Mouse (Mus musculus): Measurements from ENCODE around the gene Gipr.

The Gipr gene

DNA sequence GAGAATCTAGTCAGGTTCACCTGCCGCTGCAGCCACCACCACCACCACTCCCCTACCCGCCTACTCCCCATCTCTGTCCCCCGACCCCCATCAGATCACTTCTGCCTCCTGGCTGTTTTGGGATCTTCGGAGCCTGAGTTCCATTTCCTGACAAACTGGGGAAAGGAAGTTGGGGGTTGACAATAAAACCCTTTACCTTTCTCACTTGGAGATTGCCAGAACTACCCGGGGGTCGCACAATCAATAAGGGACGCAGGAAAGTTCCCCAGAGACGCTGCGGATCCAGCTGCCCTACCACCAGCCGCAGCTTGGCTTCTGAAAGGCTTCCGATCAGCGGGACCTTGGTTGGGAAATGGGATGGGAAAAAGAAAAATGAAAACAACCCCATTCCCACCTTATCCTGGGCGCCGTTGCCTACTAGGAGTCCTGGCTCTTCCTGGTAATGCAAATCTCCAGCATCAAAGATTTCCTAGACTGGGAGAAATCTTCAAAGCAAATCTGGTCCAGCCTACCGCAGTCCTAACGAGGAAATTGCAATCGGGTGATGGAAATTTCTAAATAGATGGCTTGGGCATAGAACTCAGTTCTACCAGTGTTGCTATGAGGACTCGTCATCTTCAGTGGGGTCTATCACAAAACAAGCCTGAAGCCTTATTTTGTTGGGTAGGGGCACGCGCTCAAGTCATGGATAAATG is 17.6 kb downstream of the Gipr start:
- DNase-seq, result no peak

DNA sequence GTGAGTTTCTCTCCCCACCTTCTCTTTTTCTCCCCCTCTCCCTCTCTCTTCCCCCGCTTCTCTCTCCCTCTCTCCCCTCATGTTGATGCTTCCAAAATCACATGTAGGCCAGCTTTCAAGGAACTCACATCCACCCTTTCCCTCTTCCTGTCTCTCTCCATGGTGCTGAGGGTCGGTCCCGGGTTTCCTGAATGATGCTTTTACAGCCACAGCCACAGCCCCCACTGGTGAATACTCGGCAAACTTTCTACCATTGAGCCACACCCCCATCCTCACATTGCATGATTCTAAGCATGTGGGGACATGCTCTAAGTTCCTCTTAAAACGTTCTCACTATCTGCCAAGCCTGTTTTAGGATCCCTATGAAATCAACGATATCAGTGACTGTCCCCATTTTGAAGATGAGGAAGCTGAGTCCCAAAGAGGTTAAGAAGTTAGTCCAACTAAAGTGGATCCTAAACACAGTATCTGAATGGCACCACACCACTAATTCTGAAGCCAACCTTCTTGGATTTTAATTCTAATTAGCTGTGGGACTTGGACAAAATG is 18.4 kb downstream of the Gipr start:
- no peak for DNase-seq

- DNase-seq, result no peak
These were observed 19.1 kb downstream of the Gipr start for GRCm38 (mm10) chr7:19146793-19147192.

GRCm38 (mm10) chr7:19137380-19137779 is 28.5 kb downstream of the Gipr start:
- peak; percentile 88 for DNase-seq

GRCm38 (mm10) chr7:19136673-19137334 is 29.1 kb downstream of the Gipr start:
- DNase-seq, result peak; percentile 41

DNA sequence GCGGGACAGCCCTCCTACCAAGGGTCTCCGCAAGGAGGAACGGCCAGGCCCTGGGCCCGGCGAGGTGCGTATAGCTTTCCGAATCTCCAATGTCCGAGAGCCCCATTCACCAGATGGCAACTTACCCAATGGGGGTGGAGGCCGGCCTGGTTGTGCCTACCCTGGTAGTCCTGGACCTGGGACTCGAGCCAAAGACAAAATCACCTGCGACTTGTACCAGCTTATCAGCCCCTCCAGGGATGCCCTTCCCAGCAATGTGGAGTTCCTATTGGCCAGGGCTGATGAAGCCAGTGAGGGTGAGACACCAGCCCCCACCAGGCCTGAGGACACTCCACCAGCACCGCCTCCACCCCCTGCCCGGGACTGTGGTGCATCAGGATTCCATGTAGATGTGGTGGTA is 29.8 kb downstream of the Gipr start:
- DNase-seq, result no peak

DNA sequence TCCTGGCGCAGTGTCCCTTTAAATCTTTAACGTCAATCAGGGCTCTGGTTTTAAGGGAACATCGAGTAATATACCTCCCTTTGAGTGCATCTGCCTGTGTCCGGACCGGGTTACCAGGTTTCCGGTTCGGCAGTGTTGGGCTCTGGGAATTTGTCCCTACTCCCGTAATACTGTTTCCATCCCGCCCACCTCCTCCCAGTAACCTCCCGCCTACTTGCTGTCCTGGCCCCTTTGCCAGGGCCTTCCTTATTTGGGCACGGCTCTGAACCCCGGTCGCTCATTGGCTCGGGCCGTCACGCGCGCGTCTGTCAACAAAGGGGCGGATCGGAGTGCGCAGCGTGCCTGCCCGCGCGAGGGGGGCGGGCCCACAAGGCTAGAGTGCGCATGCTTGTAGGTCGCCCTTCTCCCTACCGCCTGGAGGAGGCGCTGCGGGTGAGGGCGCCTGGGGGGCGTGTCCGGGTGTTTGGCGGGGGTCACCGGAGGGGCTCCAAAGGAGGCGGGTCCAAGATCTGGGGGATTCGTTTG is 34.5 kb downstream of the Gipr start:
- peak; percentile 95 for DNase-seq

- DNase-seq, result peak; percentile 46
These were observed 35.3 kb downstream of the Gipr start for GRCm38 (mm10) chr7:19130657-19131056.

- DNase-seq, result no peak
These were observed 36.5 kb downstream of the Gipr start for GRCm38 (mm10) chr7:19129396-19129795.

DNA sequence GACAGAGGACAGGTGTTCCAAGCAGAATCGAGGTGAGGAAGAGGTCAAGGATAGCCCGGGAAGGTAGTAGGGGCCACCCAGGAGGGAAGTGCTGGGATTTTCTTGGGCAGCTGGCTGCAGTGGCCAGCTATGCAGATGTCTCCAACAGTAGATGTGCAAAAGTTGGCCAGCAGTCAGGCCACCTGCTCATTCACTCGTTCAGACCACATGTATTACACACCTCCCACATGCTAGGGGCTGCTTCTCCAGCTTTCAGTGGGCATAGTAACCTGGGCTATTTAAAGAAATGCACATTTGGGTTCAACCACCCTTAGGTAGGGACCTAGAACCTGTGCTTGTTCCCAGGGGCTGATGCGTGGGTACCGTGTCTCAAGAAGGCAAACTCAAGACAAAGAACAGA is 38.2 kb downstream of the Gipr start:
- DNase-seq, result no peak

DNA sequence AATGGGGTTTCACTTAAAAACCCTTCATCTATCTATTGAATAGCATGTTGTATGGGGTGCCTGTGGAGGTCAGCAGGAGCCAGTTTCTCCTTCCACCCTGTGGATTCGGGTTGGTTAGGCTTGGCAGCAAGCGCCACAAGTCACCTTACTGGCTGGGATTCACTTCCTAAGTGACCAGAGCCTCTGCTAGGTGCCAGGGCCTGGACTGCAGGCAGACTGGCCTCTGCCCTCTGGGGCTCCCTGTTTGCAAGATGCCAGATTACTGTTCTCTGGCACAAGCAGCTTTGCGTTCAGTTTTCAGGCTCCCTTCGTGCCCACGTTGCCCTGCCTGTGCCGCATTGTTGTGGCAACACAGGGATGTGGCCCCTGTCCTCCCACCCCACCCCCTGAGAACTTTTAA is 41.2 kb downstream of the Gipr start:
- no peak for DNase-seq

GRCm38 (mm10) chr7:19121686-19122085 is 44.2 kb downstream of the Gipr start:
- no peak for DNase-seq

GRCm38 (mm10) chr7:19119631-19120429 is 46.1 kb downstream of the Gipr start, which contains the start of gene Fbxo46:
Fbxo46 (plus strand) TSS chr7:19119859.
- peak; percentile 87 for DNase-seq

GRCm38 (mm10) chr7:19119083-19119482 is 46.8 kb downstream of the Gipr start:
- no peak for DNase-seq

GRCm38 (mm10) chr7:19118028-19118771 is 47.7 kb downstream of the Gipr start, which contains the start of gene Gm4969:
Gm4969 (minus strand) TSS chr7:19118368.
- peak; percentile 79 for DNase-seq

GRCm38 (mm10) chr7:19109565-19109964 is 56.4 kb downstream of the Gipr start:
- DNase-seq, result no peak

GRCm38 (mm10) chr7:19107436-19107835 is 58.5 kb downstream of the Gipr start:
- no peak for DNase-seq

Data from thymus, postnatal 4 days (tissue).